Mouse (Mus musculus) bone marrow macrophage, adult 2 months (primary cell): Measurements from ENCODE around the gene Olfr584.

Source experiments
- CTCF ChIP-seq: IDR thresholded peaks from 2 replicates; pipeline ENCODE4 v1.5.1; 2012; ENCODE audit warnings: low read depth, mild to moderate bottlenecking, low read length, moderate library complexity
- POLR2A ChIP-seq: IDR thresholded peaks from 2 replicates; pipeline ENCODE4 v1.6.1; 2012; ENCODE audit warnings: mild to moderate bottlenecking, low read depth, low read length, borderline replicate concordance

DNA sequence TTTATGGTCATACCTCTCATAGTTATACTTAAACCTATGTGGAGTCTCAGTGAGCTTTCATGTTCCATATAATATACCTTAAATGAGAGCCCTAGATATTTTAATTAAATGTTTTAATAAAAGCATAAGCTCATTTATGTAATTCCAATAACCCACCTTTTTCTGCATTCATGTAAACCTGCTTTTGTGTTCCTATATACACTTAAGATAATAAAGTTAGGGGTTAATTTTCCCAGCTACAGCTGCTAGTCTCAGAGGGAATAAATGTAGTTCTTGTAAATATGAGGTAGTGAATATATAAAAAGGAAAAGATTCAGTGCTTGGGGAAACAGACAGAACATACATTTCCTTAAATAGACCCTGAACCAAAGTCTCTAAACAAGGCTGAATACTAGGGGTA lies 44.0 kb upstream of the Olfr584 start, which contains the start of gene Olfr582:
- TF ChIP-seq CTCF (no peak), POLR2A (no peak)
